Comparison of ENCODE assay signal across 10 mouse cellular contexts in the genomic region with DNA sequence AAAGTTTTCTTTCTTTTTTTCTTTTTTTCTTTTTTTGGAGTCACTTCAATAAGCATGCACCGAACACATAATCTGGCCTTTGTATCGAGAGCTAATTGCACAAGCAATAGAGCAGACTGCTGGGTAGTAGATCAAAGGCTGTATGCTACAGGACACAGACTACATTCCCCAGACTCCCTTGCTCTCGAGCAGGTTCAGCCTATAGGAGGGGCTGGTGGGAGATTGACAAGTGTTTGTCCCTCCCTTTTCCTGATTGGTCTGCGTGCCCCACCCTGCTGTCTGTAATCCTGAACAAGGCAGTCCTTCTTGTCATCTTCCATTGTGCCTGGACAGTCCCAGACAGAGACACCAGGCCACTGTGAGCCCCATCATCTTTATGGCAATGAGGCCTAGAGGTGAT.
DNase-seq lines count a peak whose midpoint lies in the region; ATAC-seq lines count a peak whose summit lies in the region.
"Had no signal": no experiment of that assay in that cellular context is flagged by ENCODE, and none has a peak within 500 bp of the region (broad histone marks: within the 10 kb centered on the region; RNA-seq: fewer than 3 reads in every experiment).

No protein-coding gene starts in this region.

- ATAC-seq in kidney, embryonic 16.5 days (ENCODE audit: low FRiP score, low TSS enrichment), result peak; percentile 36; the same call in 1 of the 2 replicates
- ATAC-seq in forebrain, embryonic 15.5 days (replicated peaks), result peak; percentile 87
- 0 out of 2 replicates have a peak, but pooled peaks have one; percentile 51 for ATAC-seq in lung, embryonic 16.5 days (ENCODE audit: low read depth)
- ATAC-seq in neural tube, embryonic 15.5 days (ENCODE audit: low FRiP score), result 0 out of 2 replicates have a peak, but pooled peaks have one; percentile 60

- no peaks in the 10 kb centered on the region for H3K36me3 ChIP-seq in kidney, embryonic 16.5 days (ENCODE audit: insufficient read depth, low read length)
- H3K36me3 ChIP-seq in forebrain, embryonic 15.5 days, result no peaks in the 10 kb centered on the region
- no peaks in the 10 kb centered on the region for H3K36me3 ChIP-seq in lung, embryonic 16.5 days (ENCODE audit: control insufficient read depth, insufficient read depth, low read length)
- H3K36me3 ChIP-seq in neural tube, embryonic 15.5 days, result no peaks in the 10 kb centered on the region

- no peak overlapping the region for H3K4me3 ChIP-seq in kidney, embryonic 16.5 days (ENCODE audit: low read length)
- H3K4me3 ChIP-seq in forebrain, embryonic 15.5 days, result no peak overlapping the region
- no peak overlapping the region for H3K4me3 ChIP-seq in lung, embryonic 16.5 days (ENCODE audit: low read length)
- no peak overlapping the region for H3K4me3 ChIP-seq in neural tube, embryonic 15.5 days (replicated peaks)
- H3K4me3 ChIP-seq: layer of hippocampus, adult 2 months had no signal

- no peaks in the 10 kb centered on the region for H3K4me1 ChIP-seq in kidney, embryonic 16.5 days (ENCODE audit: insufficient read depth, low read length)
- H3K4me1 ChIP-seq in forebrain, embryonic 15.5 days, result no peaks in the 10 kb centered on the region
- no peaks in the 10 kb centered on the region; the same call in 1 of the 2 replicates for H3K4me1 ChIP-seq in lung, embryonic 16.5 days (replicated peaks; ENCODE audit: control insufficient read depth, insufficient read depth, low read length)
- no peaks in the 10 kb centered on the region for H3K4me1 ChIP-seq in neural tube, embryonic 15.5 days

- no peaks in the 10 kb centered on the region for H3K9me3 ChIP-seq in kidney, embryonic 16.5 days (ENCODE audit: low read length)
- no peaks in the 10 kb centered on the region for H3K9me3 ChIP-seq in forebrain, embryonic 15.5 days
- no peaks in the 10 kb centered on the region for H3K9me3 ChIP-seq in lung, embryonic 16.5 days (ENCODE audit: control insufficient read depth, low read length)
- no peaks in the 10 kb centered on the region for H3K9me3 ChIP-seq in neural tube, embryonic 15.5 days (replicated peaks)

- H3K4me2 ChIP-seq in kidney, embryonic 16.5 days (replicated peaks; ENCODE audit: low read depth, low read length), result no peak overlapping the region
- no peak overlapping the region for H3K4me2 ChIP-seq in forebrain, embryonic 15.5 days (replicated peaks)
- H3K4me2 ChIP-seq in lung, embryonic 16.5 days (ENCODE audit: low read depth, low read length), result no peak overlapping the region
- H3K4me2 ChIP-seq in neural tube, embryonic 15.5 days, result no peak overlapping the region

- DNase-seq in kidney, adult 8-10 months, result no peak
- DNase-seq in left cerebral cortex, postnatal 36 days (ENCODE audit: low spot score in 2 of 2), result no peak
- DNase-seq in cerebellum, adult 11 months, result no peak
- no peak for DNase-seq in right cerebral cortex, adult 2 months (ENCODE audit: low spot score in 2 of 2)
- DNase-seq: gastrocnemius, postnatal 10 days had no signal

- no peaks in the 10 kb centered on the region for H3K27me3 ChIP-seq in kidney, embryonic 16.5 days (ENCODE audit: insufficient read depth, low read length)
- no peaks in the 10 kb centered on the region for H3K27me3 ChIP-seq in forebrain, embryonic 15.5 days
- no peaks in the 10 kb centered on the region for H3K27me3 ChIP-seq in lung, embryonic 16.5 days (ENCODE audit: control insufficient read depth, insufficient read depth, low read depth, low read length)
- H3K27me3 ChIP-seq in neural tube, embryonic 15.5 days (replicated peaks), result no peaks in the 10 kb centered on the region; the same call in 1 of the 2 replicates

- no peak overlapping the region for H3K27ac ChIP-seq in kidney, embryonic 16.5 days (ENCODE audit: low read length)
- no peak overlapping the region for H3K27ac ChIP-seq in forebrain, embryonic 15.5 days (replicated peaks)
- H3K27ac ChIP-seq in lung, embryonic 16.5 days (ENCODE audit: low read length), result no peak overlapping the region
- no peak overlapping the region for H3K27ac ChIP-seq in neural tube, embryonic 15.5 days (replicated peaks)
- H3K27ac ChIP-seq: layer of hippocampus, adult 2 months had no signal

- no peak overlapping the region for H3K9ac ChIP-seq in kidney, embryonic 16.5 days (replicated peaks; ENCODE audit: low read length)
- H3K9ac ChIP-seq in forebrain, embryonic 15.5 days (replicated peaks), result no peak overlapping the region
- H3K9ac ChIP-seq in lung, embryonic 16.5 days (ENCODE audit: low read length), result no peak overlapping the region
- H3K9ac ChIP-seq in neural tube, embryonic 15.5 days (replicated peaks), result no peak overlapping the region

- intact Hi-C loops in left cerebral cortex, postnatal 36 days (cut with DNase I), result no loop called here

- 22% methylated on average over 4 of the region's 4 CpGs for WGBS in kidney, embryonic 16.5 days
- WGBS in forebrain, embryonic 15.5 days, result 16% methylated on average over 4 of the region's 4 CpGs
- whole genome bisulfite sequencing in lung, embryonic 16.5 days, result 31% methylated on average over 4 of the region's 4 CpGs
- WGBS in neural tube, embryonic 15.5 days, result 25% methylated on average over 4 of the region's 4 CpGs

Comparison
In these comparisons a context has a peak if more than half of its experiments do, and no peak if none do; other contexts are left out.
1. ATAC-seq: peak in every context shown above with its lines; median percentile 87 in forebrain, embryonic 15.5 days; 60 in neural tube, embryonic 15.5 days; 51 in lung, embryonic 16.5 days; 36 in kidney, embryonic 16.5 days.